Mouse (Mus musculus): Measurements from ENCODE around the gene Cdc73. TPM values are rescaled to one million over a fixed set of nuclear protein-coding genes. Genes with fewer than 3 reads are reported as not detected.

Cdc73 gene
- total RNA-seq, 2 experiments from 2014 or later = 54.2 to 54.9 TPM

DNA sequence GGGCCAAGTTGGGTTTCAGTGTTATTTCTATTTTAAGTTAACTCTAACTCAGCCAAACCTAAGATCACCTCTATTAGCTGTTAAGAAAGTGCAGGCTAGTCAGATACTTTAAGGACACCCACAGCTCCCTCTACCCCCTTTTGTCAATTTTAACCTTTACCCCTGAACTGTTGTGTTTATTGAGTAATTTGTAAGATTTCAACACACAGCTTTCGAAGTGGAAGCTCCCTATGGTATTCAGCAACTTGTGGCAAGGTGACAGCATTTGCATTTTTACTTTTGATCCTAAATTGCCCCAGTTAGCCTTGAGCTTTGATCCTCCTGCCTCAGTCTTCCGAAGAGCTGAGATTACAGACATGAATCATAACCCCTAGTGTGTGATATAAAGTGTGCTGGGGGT is 148.1 kb downstream of the Cdc73 start:
- no peak for DNase-seq

Other genes with a start within 250 kb of the Cdc73 start
- gene B3galt2, start 62.2 kb downstream of the Cdc73 start, total RNA-seq (2021) = 1 to 10 TPM; 2.4 to 2.5 TPM
- gene Glrx2, start 13.4 kb upstream of the Cdc73 start, total RNA-seq (2021) = 10 to 100 TPM; 77.6 to 77.8 TPM
- gene Trove2, start 74.2 kb upstream of the Cdc73 start, total RNA-seq (2021) = 1 to 10 TPM; 8.9 to 9.1 TPM
- 10 to 100 TPM; 16.3 to 21.1 TPM for gene Uchl5, start 74.4 kb upstream of the Cdc73 start, total RNA-seq (2021)